Mouse (Mus musculus) ES-Bruce4 (cell line): Measurements from ENCODE around the gene Gramd4.

Experiments used
- CTCF ChIP-seq: IDR thresholded peaks from one replicate; pipeline ENCODE4 v1.8.1; 2011; ENCODE audit warnings: low read depth, low read length
- EP300 ChIP-seq: IDR thresholded peaks from 2 replicates; pipeline ENCODE4 v1.6.1; 2011; ENCODE audit warnings: low read depth, low read length; ENCODE audit not compliant: insufficient read depth

DNA sequence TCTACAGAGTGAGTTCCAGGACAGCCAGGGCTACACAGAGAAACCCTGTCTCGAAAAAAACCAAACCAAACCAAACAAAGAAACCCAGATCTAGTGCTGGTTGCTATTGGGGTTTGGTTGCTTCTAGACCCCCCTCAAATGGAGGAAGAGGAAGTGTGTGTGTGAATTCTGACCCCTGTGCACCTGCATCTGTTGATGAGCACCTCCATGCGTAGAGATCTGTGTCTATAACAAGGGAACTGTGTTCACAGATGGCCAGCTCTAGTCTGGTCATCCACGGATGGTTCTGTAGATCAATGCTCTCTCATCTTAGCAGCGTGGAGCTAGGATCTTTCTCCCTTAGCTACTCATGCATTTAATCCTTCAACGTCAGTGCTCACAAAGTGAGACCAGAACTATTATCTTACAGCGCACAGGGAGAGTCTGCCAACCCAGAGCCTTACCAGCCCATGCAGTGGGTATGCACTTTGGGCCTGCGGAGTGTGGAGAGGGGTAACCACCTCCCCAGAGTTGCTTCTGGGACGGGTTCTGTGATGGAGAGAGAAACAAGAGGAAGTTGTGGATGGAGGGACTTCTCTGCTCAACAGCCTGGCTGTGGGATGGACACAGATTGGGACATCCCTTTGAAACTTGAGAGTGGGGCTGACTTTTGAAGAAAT, 6.8 kb downstream of the Gramd4 start:
- TF ChIP-seq CTCF (no peak), EP300 (no peak)
